Mouse (Mus musculus) lung, postnatal 0 days (tissue): ENCODE measurements around the gene Ssh2. TPM values are rescaled to one million over a fixed set of nuclear protein-coding genes. Genes with fewer than 3 reads are reported as not detected.

Source experiments
- ATAC-seq: fragments of 200-750 bp; cut with Nextera tagmentation; 2 replicates; pipeline ENCODE4 v1.8.0; 2017; ENCODE audit warnings: moderate library complexity
- DNase-seq: peaks from one replicate; pipeline ENCODE4 v3.0.0-alpha.2; 2016; ENCODE audit warnings: low spot score
- H3K27ac ChIP-seq: fragments of 300-500 bp; sonication (generic); 2 replicates; pipeline ENCODE4 v1.5.1; 2014; ENCODE audit warnings: antibody characterized with exemption, mild to moderate bottlenecking, low read length, mixed read lengths
- H3K27me3 ChIP-seq: fragments of 300-500 bp; sonication (generic); replicated peaks from 2 replicates; pipeline ENCODE4 v1.6.1; 2014; ENCODE audit warnings: low read length, mixed read lengths; ENCODE audit not compliant: insufficient read depth
- H3K36me3 ChIP-seq: fragments of 300-500 bp; sonication (generic); 2 replicates; pipeline ENCODE4 v1.6.1; 2014; ENCODE audit warnings: low read length, mixed read lengths; ENCODE audit not compliant: insufficient read depth
- H3K4me1 ChIP-seq: fragments of 300-500 bp; sonication (generic); 2 replicates; pipeline ENCODE4 v1.6.1; 2014; ENCODE audit warnings: antibody characterized with exemption, low read depth, low read length, mixed read lengths; ENCODE audit not compliant: insufficient read depth
- H3K4me2 ChIP-seq: fragments of 300-500 bp; sonication (generic); replicated peaks from 2 replicates; pipeline ENCODE4 v1.6.1; 2014; ENCODE audit warnings: low read depth, mild to moderate bottlenecking, low read length, moderate library complexity, mixed read lengths
- H3K4me3 ChIP-seq: fragments of 300-500 bp; sonication (generic); 2 replicates; pipeline ENCODE4 v1.5.1; 2014; ENCODE audit warnings: low read depth, low read length
- H3K9ac ChIP-seq: fragments of 300-500 bp; sonication (generic); replicated peaks from 2 replicates; pipeline ENCODE4 v1.6.1; 2014; ENCODE audit warnings: low read depth, mild to moderate bottlenecking
- H3K9me3 ChIP-seq: fragments of 300-500 bp; sonication (generic); 2 replicates; pipeline ENCODE4 v1.6.1; 2016; ENCODE audit warnings: low read length, mixed read lengths
- CTCF ChIP-seq: IDR thresholded peaks from 2 replicates; pipeline ENCODE4 v1.5.1; 2016; ENCODE audit warnings: antibody characterized with exemption, mild to moderate bottlenecking
- EP300 ChIP-seq: IDR thresholded peaks from 2 replicates; pipeline ENCODE4 v1.6.1; 2016; ENCODE audit warnings: antibody characterized with exemption, mild to moderate bottlenecking, control low read depth
- WGBS: fragments of 180-500 bp; shearing (Covaris S2); extraction: QIAGEN DNeasy Blood & Tissue Kit; methylation state at CpG from one replicate; pipeline ENCODE4 v1.1.7; 2014; 5-methylcytosine and 5-hydroxymethylcytosine counted together
- polyA plus RNA-seq: library from polyadenylated mRNA; unstranded; fragments of >200 nt; fragmentation: Nextera tagmentation; extraction: Ambion mirVana; gene quantifications from 2 replicates; pipeline ENCODE4 v1.2.1, GENCODE M21; 2015

Ssh2 gene
- polyA plus RNA-seq, 1 experiment from 2014 or later = 13.2 TPM

- no peak overlapping the region for H3K4me2 ChIP-seq
- no peak for TF ChIP-seq CTCF
- TF ChIP-seq EP300 = no peak
- no peak for DNase-seq
These were observed 20.6 kb upstream of the Ssh2 start for GRCm38 (mm10) chr11:77195360-77196109.

DNA sequence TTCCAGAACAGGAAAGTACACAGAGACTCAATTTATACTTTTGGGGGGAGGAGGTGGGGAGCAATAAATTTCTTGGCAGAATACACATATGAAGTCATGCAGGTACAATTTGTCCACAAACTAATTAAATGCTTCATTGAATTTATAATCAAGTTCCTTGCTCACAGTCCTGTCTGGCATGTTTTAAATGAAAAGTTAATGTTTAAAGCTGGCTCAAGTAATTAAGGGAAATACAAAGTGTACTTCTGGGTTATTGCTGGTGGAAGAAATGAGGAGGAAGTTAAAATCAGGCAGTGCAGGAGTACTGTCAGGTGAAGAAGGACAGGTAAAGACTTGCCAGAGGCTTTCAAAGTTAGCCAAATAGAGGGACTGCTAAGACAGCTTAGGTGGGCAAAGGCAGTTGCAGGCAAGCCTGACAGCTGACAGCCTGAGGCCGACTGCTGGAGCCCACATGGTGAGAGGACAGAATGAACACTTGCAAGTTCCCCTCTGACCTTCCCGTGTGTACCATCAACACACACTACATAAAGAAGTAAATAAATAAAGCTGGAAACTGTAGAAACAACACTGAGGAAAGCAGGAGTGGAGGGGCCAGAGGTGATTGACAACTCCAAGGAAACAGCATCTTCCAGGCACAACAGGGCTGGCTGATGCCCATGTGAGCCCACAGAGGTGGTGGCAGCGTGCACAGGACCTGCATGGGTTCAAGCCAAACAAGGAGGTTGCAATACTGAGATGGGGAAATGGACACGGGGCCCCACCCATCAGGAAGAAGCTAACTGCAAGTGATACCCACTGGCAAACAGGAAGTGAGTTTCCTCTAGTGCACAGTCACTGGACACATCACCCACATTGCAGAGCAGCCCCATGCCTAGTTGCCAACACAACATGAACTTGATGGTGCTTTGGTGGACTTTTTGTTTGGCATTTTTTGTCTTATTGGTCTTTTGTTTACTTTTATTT lies 19.6 kb upstream of the Ssh2 start:
- H3K4me3 ChIP-seq = no peak overlapping the region
- peak; percentile 62 for ATAC-seq

More at GRCm38 (mm10) chr11:77195360-77196109, 20.6 kb upstream of the Ssh2 start:
- Histone ChIP-seq H3K4me3 (no peak overlapping the region), H3K27me3 (no peaks in the 10 kb centered on the region), H3K9ac (no peak overlapping the region), H3K36me3 (no peaks in the 10 kb centered on the region), H3K9me3 (no peaks in the 10 kb centered on the region), H3K4me1 (no peaks in the 10 kb centered on the region), H3K27ac (no peak overlapping the region)
- 65% methylated on average over 11 of the region's 11 CpGs for WGBS
- no peak for ATAC-seq

GRCm38 (mm10) chr11:77199636-77200035 lies 16.5 kb upstream of the Ssh2 start:
- Histone ChIP-seq H3K4me3 (no peak overlapping the region), H3K4me1 (no peaks in the 10 kb centered on the region), H3K4me2 (no peak overlapping the region), H3K27me3 (no peaks in the 10 kb centered on the region), H3K9ac (no peak overlapping the region), H3K27ac (no peak overlapping the region), H3K9me3 (no peaks in the 10 kb centered on the region), H3K36me3 (no peaks in the 10 kb centered on the region)
- WGBS = 40% methylated on average over 4 of the region's 4 CpGs
- DNase-seq (no peak), ATAC-seq (no peak)
- no peak for TF ChIP-seq EP300
- no peak for TF ChIP-seq CTCF

More for the DNA sequence above, 19.6 kb upstream of the Ssh2 start:
- H3K4me1 ChIP-seq = no peaks in the 10 kb centered on the region
- no peak overlapping the region for H3K9ac ChIP-seq
- no peaks in the 10 kb centered on the region for H3K27me3 ChIP-seq
- peak; percentile 44 for DNase-seq
- 29% methylated on average over 4 of the region's 4 CpGs for WGBS
- H3K36me3 ChIP-seq = no peaks in the 10 kb centered on the region
- H3K9me3 ChIP-seq = no peaks in the 10 kb centered on the region
- no peak overlapping the region for H3K4me2 ChIP-seq
- TF ChIP-seq CTCF = no peak
- no peak for TF ChIP-seq EP300
- no peak overlapping the region for H3K27ac ChIP-seq

GRCm38 (mm10) chr11:77200703-77201102 lies 15.4 kb upstream of the Ssh2 start:
- Histone ChIP-seq H3K9me3 (no peaks in the 10 kb centered on the region), H3K4me1 (no peaks in the 10 kb centered on the region), H3K4me3 (no peak overlapping the region), H3K9ac (no peak overlapping the region), H3K4me2 (no peak overlapping the region), H3K27ac (no peak overlapping the region), H3K36me3 (no peaks in the 10 kb centered on the region), H3K27me3 (no peaks in the 10 kb centered on the region)
- no peak for TF ChIP-seq EP300
- TF ChIP-seq CTCF = no peak
- 39% methylated on average over 1 of the region's 1 CpGs for WGBS
- ATAC-seq (no peak), DNase-seq (no peak)

DNA sequence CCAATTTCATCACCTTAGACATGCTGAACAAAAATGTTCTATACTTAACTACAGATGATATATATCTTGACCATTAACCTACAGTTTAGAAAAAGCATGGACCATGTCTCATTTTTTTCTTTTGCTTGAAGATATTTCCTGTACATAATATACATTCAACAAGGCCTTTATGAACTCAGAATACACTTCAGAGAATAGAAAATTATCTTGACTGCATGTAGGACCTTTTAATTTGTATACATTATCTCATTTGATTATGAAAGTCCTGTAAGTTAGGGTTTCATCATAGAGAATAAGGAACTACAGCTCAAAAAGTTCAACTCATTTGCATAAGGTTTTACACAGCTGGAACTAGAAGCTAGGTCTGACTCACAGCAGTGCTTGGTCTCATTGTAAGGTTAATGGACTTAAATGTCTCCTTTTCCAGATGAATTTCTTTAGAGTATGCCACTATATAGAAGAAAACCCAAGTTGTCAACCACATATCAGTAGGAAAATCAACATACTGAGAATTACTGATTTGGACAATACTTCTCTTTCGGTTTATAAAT lies 1.9 kb upstream of the Ssh2 start:
- DNase-seq = peak; percentile 21

GRCm38 (mm10) chr11:77214755-77215154 lies 1.3 kb upstream of the Ssh2 start:
- 0 out of 2 replicates have a peak, but pooled peaks cover 3% of the 10 kb centered on the region for H3K4me1 ChIP-seq
- 0% methylated on average over 1 of the region's 1 CpGs for WGBS
- H3K9ac ChIP-seq = no peak overlapping the region
- ATAC-seq = peak; percentile 67
- no peaks in the 10 kb centered on the region for H3K36me3 ChIP-seq
- 0 out of 2 replicates have a peak overlapping the region, but pooled peaks have one; percentile 3 for H3K4me2 ChIP-seq
- peak; percentile 90 for DNase-seq
- no peaks in the 10 kb centered on the region for H3K9me3 ChIP-seq
- no peak overlapping the region for H3K4me3 ChIP-seq
- no peaks in the 10 kb centered on the region for H3K27me3 ChIP-seq
- peak; percentile 90 for TF ChIP-seq CTCF
- no peak for TF ChIP-seq EP300
- H3K27ac ChIP-seq = no peak overlapping the region

More for the DNA sequence above, 1.9 kb upstream of the Ssh2 start:
- Histone ChIP-seq H3K27me3 (no peaks in the 10 kb centered on the region), H3K27ac (no peak overlapping the region), H3K9ac (no peak overlapping the region), H3K4me2 (no peak overlapping the region), H3K9me3 (no peaks in the 10 kb centered on the region), H3K36me3 (no peaks in the 10 kb centered on the region), H3K4me1 (0 out of 2 replicates have a peak, but pooled peaks cover 3% of the 10 kb centered on the region), H3K4me3 (no peak overlapping the region)
- TF ChIP-seq CTCF (no peak), EP300 (no peak)
- no peak for ATAC-seq
- WGBS = 93% methylated on average over 1 of the region's 1 CpGs
